Mouse (Mus musculus): Measurements from ENCODE around the gene Entpd7. TPM values are rescaled to one million over a fixed set of nuclear protein-coding genes. Genes with fewer than 3 reads are reported as not detected.
A peak's percentile ranks its signal among the peaks of the same experiment; 100 is the strongest.

Gene Entpd7
- polyA plus RNA-seq, 1 experiment, result 23.3 TPM

GRCm38 (mm10) chr19:43769366-43769960 is 80.0 kb downstream of the Entpd7 start:
- H3K27me3 ChIP-seq (ENCODE audit: control insufficient read depth, insufficient read depth, low read length), result no peaks in the 10 kb centered on the region
- WGBS, result 51% methylated on average over 5 of the region's 5 CpGs
- H3K4me1 ChIP-seq (ENCODE audit: control insufficient read depth, insufficient read depth, insufficient read length, low read length), result peaks cover 20% of the 10 kb centered on the region
- H3K36me3 ChIP-seq (ENCODE audit: control insufficient read depth, insufficient read depth, low read length), result peaks cover 3% of the 10 kb centered on the region; the same call in 1 of the 2 replicates
- peak overlapping the region; percentile 45 for H3K27ac ChIP-seq (ENCODE audit: insufficient read depth, low read depth, low read length)
- H3K4me3 ChIP-seq (ENCODE audit: low read depth, low read length), result no peak overlapping the region
- TF ChIP-seq CTCF (IDR thresholded peaks at IDR 0.05; ENCODE audit: extremely low read depth, insufficient read length, insufficient replicate concordance, low read depth, low read length), result no peak
- no peak for TF ChIP-seq POLR2A (IDR thresholded peaks at IDR 0.05; ENCODE audit: low read depth, low read length)

GRCm38 (mm10) chr19:43770584-43770983 is 81.1 kb downstream of the Entpd7 start:
- H3K27ac ChIP-seq (ENCODE audit: insufficient read depth, low read depth, low read length), result no peak overlapping the region
- peaks cover 2% of the 10 kb centered on the region; the same call in 1 of the 2 replicates for H3K36me3 ChIP-seq (ENCODE audit: control insufficient read depth, insufficient read depth, low read length)
- no peak overlapping the region for H3K4me3 ChIP-seq (ENCODE audit: low read depth, low read length)
- no peaks in the 10 kb centered on the region for H3K27me3 ChIP-seq (ENCODE audit: control insufficient read depth, insufficient read depth, low read length)
- TF ChIP-seq CTCF (IDR thresholded peaks at IDR 0.05; ENCODE audit: extremely low read depth, insufficient read length, insufficient replicate concordance, low read depth, low read length), result no peak
- no peak for TF ChIP-seq POLR2A (IDR thresholded peaks at IDR 0.05; ENCODE audit: low read depth, low read length)
- WGBS, result 29% methylated on average over 4 of the region's 4 CpGs
- H3K4me1 ChIP-seq (ENCODE audit: control insufficient read depth, insufficient read depth, insufficient read length, low read length), result peaks cover 20% of the 10 kb centered on the region

GRCm38 (mm10) chr19:43771499-43771969 is 82.1 kb downstream of the Entpd7 start:
- Histone ChIP-seq H3K4me1 (ENCODE audit: control insufficient read depth, insufficient read depth, insufficient read length, low read length) (peaks cover 18% of the 10 kb centered on the region; the same call in 1 of the 2 replicates), H3K27me3 (ENCODE audit: control insufficient read depth, insufficient read depth, low read length) (no peaks in the 10 kb centered on the region), H3K27ac (ENCODE audit: insufficient read depth, low read depth, low read length) (no peak overlapping the region), H3K4me3 (ENCODE audit: low read depth, low read length) (no peak overlapping the region), H3K36me3 (ENCODE audit: control insufficient read depth, insufficient read depth, low read length) (peaks cover 2% of the 10 kb centered on the region; the same call in 1 of the 2 replicates)
- 74% methylated on average over 5 of the region's 5 CpGs for WGBS
- TF ChIP-seq POLR2A (IDR thresholded peaks at IDR 0.05; ENCODE audit: low read depth, low read length), result no peak
- no peak for TF ChIP-seq CTCF (IDR thresholded peaks at IDR 0.05; ENCODE audit: extremely low read depth, insufficient read length, insufficient replicate concordance, low read depth, low read length)

- Histone ChIP-seq H3K4me3 (ENCODE audit: low read depth, low read length) (no peak overlapping the region), H3K36me3 (ENCODE audit: control insufficient read depth, insufficient read depth, low read length) (peaks cover 2% of the 10 kb centered on the region; the same call in 1 of the 2 replicates), H3K27me3 (ENCODE audit: control insufficient read depth, insufficient read depth, low read length) (no peaks in the 10 kb centered on the region), H3K4me1 (ENCODE audit: control insufficient read depth, insufficient read depth, insufficient read length, low read length) (peaks cover 19% of the 10 kb centered on the region; the same call in 1 of the 2 replicates), H3K27ac (ENCODE audit: insufficient read depth, low read depth, low read length) (no peak overlapping the region)
- 68% methylated on average over 6 of the region's 6 CpGs for WGBS
- TF ChIP-seq POLR2A (IDR thresholded peaks at IDR 0.05; ENCODE audit: low read depth, low read length) (no peak), CTCF (IDR thresholded peaks at IDR 0.05; ENCODE audit: extremely low read depth, insufficient read length, insufficient replicate concordance, low read depth, low read length) (no peak)
Measured at GRCm38 (mm10) chr19:43772311-43772710, 82.8 kb downstream of the Entpd7 start.

- WGBS, result 13% methylated on average over 10 of the region's 10 CpGs
- no peak for TF ChIP-seq CTCF (IDR thresholded peaks at IDR 0.05; ENCODE audit: extremely low read depth, insufficient read length, insufficient replicate concordance, low read depth, low read length)
- Histone ChIP-seq H3K36me3 (ENCODE audit: control insufficient read depth, insufficient read depth, low read length) (no peaks in the 10 kb centered on the region), H3K4me1 (ENCODE audit: control insufficient read depth, insufficient read depth, insufficient read length, low read length) (peaks cover 10% of the 10 kb centered on the region; the same call in 1 of the 2 replicates), H3K4me3 (ENCODE audit: low read depth, low read length) (no peak overlapping the region), H3K27ac (ENCODE audit: insufficient read depth, low read depth, low read length) (peak overlapping the region; percentile 95), H3K27me3 (ENCODE audit: control insufficient read depth, insufficient read depth, low read length) (no peaks in the 10 kb centered on the region)
Measured at GRCm38 (mm10) chr19:43775433-43775832, 86.0 kb downstream of the Entpd7 start.

- no peak for TF ChIP-seq CTCF (IDR thresholded peaks at IDR 0.05; ENCODE audit: extremely low read depth, insufficient read length, insufficient replicate concordance, low read depth, low read length)
- no peak for TF ChIP-seq POLR2A (IDR thresholded peaks at IDR 0.05; ENCODE audit: low read depth, low read length)
- H3K27ac ChIP-seq (ENCODE audit: insufficient read depth, low read depth, low read length), result peak overlapping the region; percentile 59
- no peaks in the 10 kb centered on the region for H3K36me3 ChIP-seq (ENCODE audit: control insufficient read depth, insufficient read depth, low read length)
- no peaks in the 10 kb centered on the region for H3K27me3 ChIP-seq (ENCODE audit: control insufficient read depth, insufficient read depth, low read length)
- H3K4me3 ChIP-seq (ENCODE audit: low read depth, low read length), result no peak overlapping the region
- H3K4me1 ChIP-seq (ENCODE audit: control insufficient read depth, insufficient read depth, insufficient read length, low read length), result peaks cover 10% of the 10 kb centered on the region; the same call in 1 of the 2 replicates
- WGBS, result 27% methylated on average over 4 of the region's 4 CpGs
Measured at GRCm38 (mm10) chr19:43776561-43776960, 87.1 kb downstream of the Entpd7 start.

GRCm38 (mm10) chr19:43777308-43777707 is 87.8 kb downstream of the Entpd7 start:
- no peaks in the 10 kb centered on the region for H3K27me3 ChIP-seq (ENCODE audit: control insufficient read depth, insufficient read depth, low read length)
- H3K36me3 ChIP-seq (ENCODE audit: control insufficient read depth, insufficient read depth, low read length), result no peaks in the 10 kb centered on the region
- H3K4me1 ChIP-seq (ENCODE audit: control insufficient read depth, insufficient read depth, insufficient read length, low read length), result peaks cover 9% of the 10 kb centered on the region; the same call in 1 of the 2 replicates
- H3K4me3 ChIP-seq (ENCODE audit: low read depth, low read length), result no peak overlapping the region
- TF ChIP-seq CTCF (IDR thresholded peaks at IDR 0.05; ENCODE audit: extremely low read depth, insufficient read length, insufficient replicate concordance, low read depth, low read length) (no peak), POLR2A (IDR thresholded peaks at IDR 0.05; ENCODE audit: low read depth, low read length) (no peak)
- H3K27ac ChIP-seq (ENCODE audit: insufficient read depth, low read depth, low read length), result peak overlapping the region; percentile 41; the same call in 1 of the 2 replicates
- 23% methylated on average over 2 of the region's 2 CpGs for WGBS

Measured in small intestine, adult 2 months (tissue).